Mouse (Mus musculus): ENCODE measurements around the gene Nepn.

DNA sequence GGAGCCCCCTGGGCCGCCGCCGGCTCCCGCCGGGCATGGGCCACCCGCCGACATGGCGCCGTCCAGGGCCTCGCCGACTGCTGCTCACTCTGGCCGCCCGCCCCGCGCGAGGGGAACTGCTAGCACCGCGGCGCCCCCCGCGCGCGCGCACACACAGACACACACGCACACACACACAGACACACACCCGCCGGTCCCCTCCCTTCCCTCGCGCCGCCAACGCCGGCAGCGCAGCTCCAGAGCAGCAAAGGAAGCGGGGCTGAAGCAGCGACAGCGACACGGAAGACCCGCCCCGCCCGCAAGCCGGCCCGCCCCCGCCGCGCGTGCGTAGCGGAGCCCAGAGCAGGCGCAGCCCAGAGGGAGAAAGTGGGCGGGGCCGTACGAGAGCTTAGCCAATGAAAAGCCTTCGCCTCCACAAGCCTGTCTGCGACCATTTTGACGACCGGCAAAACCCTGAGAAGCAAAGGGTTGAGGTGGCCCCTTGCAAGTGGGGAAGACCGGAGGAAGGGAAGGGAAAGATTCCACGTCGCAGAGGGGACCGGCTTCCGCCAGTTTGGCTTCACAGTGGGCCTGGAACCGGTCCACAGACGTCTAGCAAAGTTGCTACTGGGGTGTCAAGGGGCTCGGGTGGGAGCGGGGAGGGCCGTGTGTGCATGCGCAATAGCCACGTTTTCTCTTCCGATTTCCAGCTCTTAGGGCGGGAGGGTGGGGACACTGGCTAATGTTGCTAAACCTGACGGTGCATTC is 6.8 kb upstream of the Nepn start, which contains the start of gene Gopc:
- TF ChIP-seq ZC3H11A (IDR thresholded peaks at IDR 0.05; ENCODE audit: low read depth, low read length) = no peak
- peak; percentile 92 for TF ChIP-seq POLR2A (IDR thresholded peaks at IDR 0.05; ENCODE audit: low read depth, low read length)
- TF ChIP-seq MAFK (IDR thresholded peaks at IDR 0.05; ENCODE audit: insufficient replicate concordance, low read length) = no peak
- TF ChIP-seq CTCF (conservative IDR thresholded peaks at IDR 0.05 in 1 of 2, IDR thresholded peaks at IDR 0.05 in 1 of 2; ENCODE audit: low read depth in 2 of 2, low read length in 2 of 2) = no peak
- TF ChIP-seq UBTF (IDR thresholded peaks at IDR 0.05; ENCODE audit: low read depth, low read length) = no peak
- TF ChIP-seq TCF12 (IDR thresholded peaks at IDR 0.05; ENCODE audit: low read depth, low read length) = peak; percentile 64
